Mouse (Mus musculus) liver, embryonic 14.5 days (tissue): ENCODE measurements around the gene Ppm1e. TPM values are rescaled to one million over a fixed set of nuclear protein-coding genes. Genes with fewer than 3 reads are reported as not detected.

ENCODE experiments used
- ATAC-seq: fragments of 200-750 bp; cut with Nextera tagmentation; 2 replicates; pipeline ENCODE4 v1.8.0; 2017; ENCODE audit warnings: moderate number of reproducible peaks, mild to moderate bottlenecking, moderate library complexity; ENCODE audit not compliant: insufficient read depth
- DNase-seq, 3 experiments: peaks; one replicate each; pipeline ENCODE4 v3.0.0-alpha.2; 2012 to 2013; ENCODE audit warnings: low read depth in 3 of 3, low spot score in 3 of 3
- H3K27ac ChIP-seq: fragments of 300-500 bp; sonication (generic); 2 replicates; pipeline ENCODE4 v1.5.1; 2014; ENCODE audit warnings: moderate library complexity, mild to moderate bottlenecking, control low read depth, inconsistent platforms
- H3K27me3 ChIP-seq: fragments of 300-500 bp; sonication (generic); 2 replicates; pipeline ENCODE4 v1.6.1; 2014; ENCODE audit warnings: mild to moderate bottlenecking, low read length, moderate library complexity; ENCODE audit not compliant: control insufficient read depth, insufficient read depth
- H3K36me3 ChIP-seq: fragments of 300-500 bp; sonication (generic); replicated peaks from 2 replicates; pipeline ENCODE4 v1.6.1; 2014; ENCODE audit warnings: low read depth; ENCODE audit not compliant: control insufficient read depth, insufficient read depth
- H3K4me1 ChIP-seq, 2 experiments: fragments of 200-500 bp in 1 of 2; fragments of 300-500 bp in 1 of 2; sonication (generic) in 1 of 2; replicated peaks; 2 replicates each; pipeline ENCODE4 v1.6.1; 2012 to 2014; ENCODE audit warnings: antibody characterized with exemption in 1 of 2, inconsistent platforms in 1 of 2, low read length in 1 of 2; ENCODE audit not compliant: control insufficient read depth in 2 of 2, insufficient read depth in 2 of 2
- H3K4me2 ChIP-seq: fragments of 300-500 bp; sonication (generic); 2 replicates; pipeline ENCODE4 v1.6.1; 2014; ENCODE audit warnings: low read depth, mild to moderate bottlenecking, control low read depth, moderate library complexity
- H3K4me3 ChIP-seq, 2 experiments: fragments of 200-500 bp in 1 of 2; fragments of 300-500 bp in 1 of 2; sonication (generic) in 1 of 2; 2 replicates each; pipeline ENCODE4 v1.5.1; 2012 to 2014; ENCODE audit warnings: low read depth in 2 of 2, low read length in 2 of 2, mild to moderate bottlenecking in 2 of 2, control low read depth in 1 of 2, inconsistent platforms in 1 of 2, moderate library complexity in 1 of 2; ENCODE audit not compliant: insufficient read depth in 1 of 2
- H3K9ac ChIP-seq: fragments of 300-500 bp; sonication (generic); replicated peaks from 2 replicates; pipeline ENCODE4 v1.6.1; 2014; ENCODE audit warnings: mild to moderate bottlenecking, control low read depth, moderate library complexity
- H3K9me3 ChIP-seq: fragments of 300-500 bp; sonication (generic); 2 replicates; pipeline ENCODE4 v1.6.1; 2016; ENCODE audit warnings: low read length, mixed read lengths; ENCODE audit not compliant: control insufficient read depth
- CTCF ChIP-seq: IDR thresholded peaks from 2 replicates; pipeline ENCODE4 v1.5.1; 2016; ENCODE audit warnings: antibody characterized with exemption, low read depth, control low read depth
- EP300 ChIP-seq: IDR thresholded peaks from 2 replicates; pipeline ENCODE4 v1.6.1; 2016; ENCODE audit warnings: antibody characterized with exemption, low read depth
- WGBS: fragments of 180-500 bp; shearing (Covaris S2); extraction: QIAGEN DNeasy Blood & Tissue Kit; methylation state at CpG from one replicate; pipeline ENCODE4 v1.1.7; 2014; ENCODE audit not compliant: insufficient replicate concordance; 5-methylcytosine and 5-hydroxymethylcytosine counted together
- polyA plus RNA-seq, 2 experiments: library from polyadenylated mRNA; depleted of rRNA in 1 of 2; stranded (reverse) in 1 of 2; unstranded in 1 of 2; fragments of >200 nt; fragmentation: Nextera tagmentation in 1 of 2; extraction: Ambion mirVana in 1 of 2; gene quantifications; 2 replicates each; pipeline versions ENCODE4 v1.2.1 to v1.2.3; 2012 to 2014

The Ppm1e gene
- polyA plus RNA-seq, 2 experiments = 1.7 to 2.0 TPM

- no peaks in the 10 kb centered on the region for H3K4me1 ChIP-seq
- no peaks in the 10 kb centered on the region for H3K9me3 ChIP-seq
- no peak overlapping the region for H3K4me3 ChIP-seq
- H3K27ac ChIP-seq = no peak overlapping the region
- no peak for ATAC-seq
- no peak overlapping the region for H3K4me2 ChIP-seq
- H3K27me3 ChIP-seq = no peaks in the 10 kb centered on the region
- no peaks in the 10 kb centered on the region for H3K36me3 ChIP-seq
- WGBS = 75% methylated on average over 8 of the region's 8 CpGs
- DNase-seq = no peak
- TF ChIP-seq EP300 = no peak
- TF ChIP-seq CTCF = no peak
- no peak overlapping the region for H3K9ac ChIP-seq
Measured at GRCm38 (mm10) chr11:87289313-87289712, 69.5 kb downstream of the Ppm1e start.

GRCm38 (mm10) chr11:87286194-87286593, 72.6 kb downstream of the Ppm1e start:
- DNase-seq (no peak), ATAC-seq (no peak)
- no peaks in the 10 kb centered on the region for H3K27me3 ChIP-seq
- H3K4me2 ChIP-seq = no peak overlapping the region
- TF ChIP-seq EP300 (no peak), CTCF (no peak)
- no peaks in the 10 kb centered on the region for H3K36me3 ChIP-seq
- no peak overlapping the region for H3K4me3 ChIP-seq
- H3K9me3 ChIP-seq = no peaks in the 10 kb centered on the region
- no peak overlapping the region for H3K27ac ChIP-seq
- H3K9ac ChIP-seq = no peak overlapping the region
- WGBS = 67% methylated on average over 2 of the region's 2 CpGs
- peaks cover 0 to 4% of the 10 kb centered on the region in 2 experiments; a peak in 1 of 4 replicates for H3K4me1 ChIP-seq

- Histone ChIP-seq H3K9ac (no peak overlapping the region), H3K36me3 (no peaks in the 10 kb centered on the region), H3K27ac (no peak overlapping the region), H3K27me3 (no peaks in the 10 kb centered on the region), H3K4me2 (no peak overlapping the region), H3K4me1 (peaks cover 0 to 4% of the 10 kb centered on the region in 2 experiments; a peak in 1 of 4 replicates), H3K9me3 (no peaks in the 10 kb centered on the region), H3K4me3 (no peak overlapping the region)
- no peak for TF ChIP-seq CTCF
- 0 out of 2 replicates have a peak, but pooled peaks have one; percentile 10 for TF ChIP-seq EP300
- 48% methylated on average over 7 of the region's 7 CpGs for WGBS
- ATAC-seq (no peak), DNase-seq (no peak)
Measured at GRCm38 (mm10) chr11:87281907-87282475, 76.8 kb downstream of the Ppm1e start.

- no peaks in the 10 kb centered on the region for H3K9me3 ChIP-seq
- TF ChIP-seq EP300 = no peak
- no peak for TF ChIP-seq CTCF
- WGBS = 47% methylated on average over 5 of the region's 5 CpGs
- ATAC-seq (no peak), DNase-seq (no peak)
- H3K4me2 ChIP-seq = no peak overlapping the region
- H3K9ac ChIP-seq = no peak overlapping the region
- H3K36me3 ChIP-seq = no peaks in the 10 kb centered on the region
- peaks cover 13 to 17% of the 10 kb centered on the region in 2 experiments for H3K4me1 ChIP-seq
- H3K27me3 ChIP-seq = no peaks in the 10 kb centered on the region
- H3K4me3 ChIP-seq = no peak overlapping the region
- no peak overlapping the region for H3K27ac ChIP-seq
Measured at GRCm38 (mm10) chr11:87279461-87279860, 79.4 kb downstream of the Ppm1e start.

GRCm38 (mm10) chr11:87278807-87279206, 80.0 kb downstream of the Ppm1e start:
- DNase-seq (no peak), ATAC-seq (no peak)
- TF ChIP-seq EP300 (no peak), CTCF (no peak)
- Histone ChIP-seq H3K9ac (no peak overlapping the region), H3K36me3 (no peaks in the 10 kb centered on the region), H3K4me1 (peaks cover 13 to 17% of the 10 kb centered on the region in 2 experiments), H3K27ac (no peak overlapping the region), H3K4me2 (no peak overlapping the region), H3K9me3 (no peaks in the 10 kb centered on the region), H3K27me3 (no peaks in the 10 kb centered on the region), H3K4me3 (no peak overlapping the region)
- WGBS = 70% methylated on average over 4 of the region's 4 CpGs
